Mouse (Mus musculus) heart, adult 2 months (tissue): Measurements from ENCODE around the gene Neb.

ENCODE experiments used
- CTCF ChIP-seq: fragments of 200-600 bp; IDR thresholded peaks from 2 replicates; pipeline ENCODE4 v1.8.1; 2022; ENCODE audit warnings: antibody characterized with exemption, mild to moderate bottlenecking, moderate library complexity
- POLR2A ChIP-seq: fragments of 200-500 bp; IDR thresholded peaks from 2 replicates; pipeline ENCODE4 v1.6.1; 2011; ENCODE audit warnings: mild to moderate bottlenecking, low read depth, low read length, control low read depth; ENCODE audit not compliant: insufficient read depth

GRCm38 (mm10) chr2:52374706-52375105, 3.6 kb downstream of the Neb start:
- TF ChIP-seq POLR2A: no peak
- TF ChIP-seq CTCF: no peak
